Mouse (Mus musculus) right cerebral cortex, postnatal 10 days (tissue): Measurements from ENCODE around the gene Rcc2.
A peak's percentile ranks its signal among the peaks of the same experiment; 100 is the strongest.

Experiments used
- DNase-seq, 2 experiments: peaks; one replicate each; pipeline ENCODE4 v3.0.0; 2021; ENCODE audit warnings: low spot score in 2 of 2

The Rcc2 gene

DNA sequence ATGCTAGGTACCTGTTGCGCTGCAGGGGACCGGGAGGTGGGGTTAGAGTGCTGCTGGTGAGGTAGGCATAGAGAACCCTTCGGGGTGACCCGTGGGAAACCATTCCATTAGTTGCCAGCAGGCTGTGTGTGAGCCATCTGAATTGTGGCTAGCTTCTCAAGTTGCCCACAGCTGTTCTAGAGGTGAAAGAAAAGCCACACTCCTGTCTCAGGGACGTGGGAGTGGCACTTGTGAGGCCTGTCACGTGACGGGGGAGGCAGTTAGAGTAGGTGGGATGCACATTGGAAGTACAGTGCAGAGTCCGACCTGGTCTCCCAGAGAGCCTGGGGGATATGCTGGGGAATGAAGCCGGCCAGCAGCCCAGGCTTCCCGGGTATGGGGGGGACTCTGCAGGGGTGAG, 9.3 kb downstream of the Rcc2 start:
- DNase-seq = no peak

DNA sequence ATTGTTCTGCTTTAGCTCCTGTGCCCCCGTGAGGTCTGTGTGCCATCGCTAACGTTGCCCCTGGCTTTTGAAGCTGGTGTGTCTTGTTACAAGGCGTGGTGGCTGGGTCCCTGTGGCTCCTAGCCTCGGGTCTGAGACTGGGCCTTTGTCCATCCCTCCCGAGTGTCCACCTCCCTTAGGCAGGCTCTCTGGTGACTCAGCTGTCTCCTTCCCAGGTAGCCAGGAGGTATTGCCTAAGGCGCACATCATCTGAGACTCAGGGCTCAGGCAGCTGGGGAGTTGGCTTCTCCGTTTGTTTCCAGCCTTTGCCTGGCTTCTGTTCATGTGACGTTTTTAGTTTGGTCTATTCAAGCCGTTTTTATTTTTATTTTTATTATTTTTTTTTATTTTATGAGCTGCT, 10.4 kb downstream of the Rcc2 start:
- no peak for DNase-seq

DNA sequence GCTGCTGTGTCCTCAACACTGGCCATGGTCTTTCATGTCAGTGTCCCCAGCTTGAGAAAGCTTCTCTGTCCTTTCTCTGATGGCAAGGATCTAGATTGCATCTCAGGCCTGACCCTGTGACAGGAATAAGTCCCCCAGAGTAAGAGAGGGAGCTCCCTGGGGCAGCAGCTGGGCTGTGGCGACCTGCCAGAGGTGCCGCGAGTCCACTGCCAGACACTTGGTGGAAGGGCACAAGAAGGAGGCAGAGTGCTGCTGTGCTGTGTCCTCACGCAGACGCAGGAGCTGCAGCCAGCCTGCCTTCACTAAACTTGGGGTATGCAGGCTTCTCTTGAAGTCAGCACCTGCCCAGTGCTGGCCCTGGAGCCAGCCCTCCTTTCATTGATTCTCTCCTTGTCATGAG, 11.0 kb downstream of the Rcc2 start:
- DNase-seq = no peak

DNA sequence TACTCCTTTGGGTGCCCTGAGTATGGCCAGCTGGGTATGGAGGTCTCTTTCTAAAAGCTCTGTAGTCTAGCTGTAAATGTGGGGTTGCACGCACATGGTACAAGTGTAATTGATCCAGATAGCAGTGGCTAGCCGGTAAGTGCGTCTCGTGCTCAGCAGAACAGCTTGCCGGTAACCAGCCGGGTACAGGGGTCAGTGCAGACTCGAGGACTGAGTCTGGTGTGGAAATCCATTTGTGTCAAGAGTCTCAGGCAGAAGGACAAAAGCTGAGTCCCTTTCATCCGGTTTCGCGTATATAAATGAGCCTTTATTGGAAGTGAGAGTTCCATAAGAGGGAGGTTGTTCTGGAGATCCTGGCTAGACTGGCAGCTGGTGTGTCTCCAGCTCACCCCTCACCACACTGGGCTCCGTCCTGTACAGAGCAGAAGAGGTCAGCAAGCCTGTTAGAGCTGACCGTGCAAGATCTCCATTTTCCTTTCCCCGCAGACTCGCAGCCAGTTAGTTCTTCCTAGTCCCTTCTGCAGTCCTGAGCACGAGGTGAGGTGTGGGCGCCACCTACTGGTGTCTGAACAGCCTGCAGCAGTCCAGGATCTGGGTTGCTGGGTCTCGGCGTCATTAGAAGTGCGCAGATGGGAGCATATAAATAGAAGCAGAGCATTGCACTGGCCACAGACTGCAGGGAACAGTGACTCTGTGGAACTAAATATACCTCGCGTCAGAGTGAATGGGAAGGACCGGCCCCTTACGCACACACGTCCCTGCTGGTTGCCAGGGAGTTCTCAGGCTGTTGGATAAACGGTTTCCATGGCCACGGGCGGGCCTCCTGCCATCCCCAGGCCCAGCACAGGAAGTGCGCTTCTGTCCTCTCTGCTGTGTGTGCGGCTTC, 13.4 kb downstream of the Rcc2 start:
- peak; percentile 97 to 98 for DNase-seq

DNA sequence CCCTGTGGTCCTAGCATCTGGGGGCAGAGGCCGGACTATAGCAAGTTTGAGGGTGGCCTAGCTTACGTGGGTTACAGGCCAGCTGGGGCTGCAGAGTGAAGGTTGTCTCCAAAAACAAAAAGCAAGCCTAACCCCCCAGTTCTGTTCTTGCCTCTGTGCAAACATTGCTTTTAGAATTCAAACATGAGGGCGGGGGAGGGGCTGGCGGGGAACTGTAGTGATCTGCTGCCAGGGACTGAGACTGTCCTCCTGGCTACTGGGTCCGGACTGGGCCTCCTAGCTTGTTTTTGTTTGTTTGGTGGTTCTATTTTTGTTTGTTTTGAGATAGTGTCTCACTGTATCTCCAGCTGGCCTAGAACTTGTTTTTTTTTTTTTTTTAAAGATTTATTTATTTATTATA, 14.2 kb downstream of the Rcc2 start:
- DNase-seq = no peak

DNA sequence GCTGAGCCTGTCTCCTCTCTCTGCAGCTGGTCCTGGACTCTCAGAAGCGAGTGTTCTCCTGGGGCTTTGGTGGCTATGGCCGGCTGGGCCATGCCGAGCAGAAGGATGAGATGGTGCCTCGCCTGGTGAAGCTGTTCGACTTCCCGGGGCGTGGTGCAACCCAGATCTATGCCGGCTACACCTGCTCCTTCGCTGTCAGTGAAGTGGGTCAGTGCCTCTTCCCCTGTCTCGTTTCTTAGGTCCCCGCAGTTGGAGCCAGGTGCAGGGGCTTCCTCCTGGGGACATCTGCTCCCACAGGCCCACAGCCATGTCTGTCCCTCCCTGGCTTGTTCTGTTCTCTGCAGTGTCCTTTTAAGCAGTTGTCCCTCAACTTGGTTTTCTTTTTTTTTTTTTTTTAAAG, 16.7 kb downstream of the Rcc2 start:
- DNase-seq = no peak

DNA sequence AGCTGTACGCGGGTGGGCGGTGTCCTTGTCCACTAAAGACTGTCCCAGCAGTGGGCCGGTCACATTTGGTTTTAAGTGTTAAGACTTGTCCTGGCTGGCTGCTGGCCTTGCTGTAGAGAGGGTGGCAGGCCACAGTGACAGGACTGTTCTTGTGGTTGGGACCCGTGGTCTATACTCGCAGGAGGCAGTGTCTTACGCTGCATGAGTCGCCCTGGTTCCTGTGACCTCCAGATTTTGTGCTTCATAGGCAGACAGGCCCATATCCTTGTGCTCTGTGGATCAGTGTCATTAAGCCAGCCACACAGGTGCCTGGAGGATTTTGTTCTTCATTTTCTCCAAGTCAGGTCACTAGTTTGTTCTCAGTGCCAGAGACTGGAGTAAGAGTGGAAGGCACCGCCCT, 18.1 kb downstream of the Rcc2 start:
- no peak for DNase-seq

DNA sequence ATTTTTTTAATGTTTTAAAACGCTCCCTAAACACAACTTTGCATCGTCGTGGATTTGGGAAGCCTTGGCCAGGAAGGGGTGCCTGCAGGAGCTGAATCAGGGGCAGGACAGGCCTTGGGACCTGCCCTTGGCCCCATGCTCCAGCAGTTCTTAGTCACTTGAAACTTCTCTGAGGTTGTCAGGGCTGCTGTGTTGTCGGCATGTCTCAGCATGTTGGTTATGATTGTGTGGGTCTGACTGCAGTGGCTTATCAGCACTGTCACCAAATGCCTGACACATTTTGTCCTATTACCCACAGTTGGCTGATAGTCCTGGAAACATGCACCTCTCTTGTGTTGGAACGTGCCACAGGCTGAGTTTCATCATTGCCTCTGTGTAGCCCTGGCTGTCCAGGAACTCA, 19.8 kb downstream of the Rcc2 start:
- DNase-seq = no peak

DNA sequence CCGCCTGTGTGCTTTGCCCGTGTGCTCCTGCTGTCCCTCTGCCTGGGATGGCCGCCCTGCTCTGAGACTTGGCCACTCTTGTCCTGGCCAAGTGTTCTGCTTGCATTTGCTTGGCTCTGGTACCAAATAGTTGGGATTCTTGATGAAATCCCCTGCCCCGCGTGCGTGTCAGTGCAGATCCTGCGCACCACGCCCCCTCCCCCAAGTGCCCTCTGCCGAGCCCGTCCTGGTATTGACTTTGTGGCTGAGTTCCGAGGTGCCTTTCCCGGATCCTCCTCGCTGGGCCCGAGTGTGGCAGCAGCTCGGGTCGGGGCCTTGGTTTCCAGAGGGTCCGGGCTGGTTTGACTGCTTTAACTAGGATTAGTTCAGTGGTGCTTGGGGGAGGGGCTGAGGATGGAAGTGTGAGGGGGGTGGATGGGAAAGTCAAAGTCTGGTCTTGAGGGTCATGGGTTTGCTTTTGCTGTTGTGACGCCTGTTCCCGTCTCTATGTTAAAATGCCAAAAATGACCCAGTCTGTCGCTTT, 21.7 kb downstream of the Rcc2 start:
- no peak for DNase-seq

DNA sequence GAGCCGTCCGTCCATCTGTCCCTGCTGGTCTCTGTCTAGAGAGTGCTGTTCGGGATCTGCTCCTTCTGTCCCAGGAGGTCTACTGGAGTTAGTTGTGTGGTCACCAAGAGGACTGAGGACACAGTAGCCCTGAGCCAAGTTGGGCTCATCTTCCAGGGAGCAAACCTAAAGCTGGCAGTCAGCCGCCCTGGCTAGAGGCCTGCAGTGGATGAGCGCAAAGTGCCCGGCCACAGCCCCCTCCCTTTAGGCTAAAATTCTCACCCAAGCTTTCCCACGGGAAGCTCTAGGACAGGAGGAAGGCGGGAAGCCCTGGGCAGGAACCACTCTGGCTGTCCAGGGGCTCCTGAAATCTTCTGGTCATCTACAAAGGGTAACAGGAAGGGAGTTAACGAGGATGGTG, 22.4 kb downstream of the Rcc2 start:
- DNase-seq = no peak

DNA sequence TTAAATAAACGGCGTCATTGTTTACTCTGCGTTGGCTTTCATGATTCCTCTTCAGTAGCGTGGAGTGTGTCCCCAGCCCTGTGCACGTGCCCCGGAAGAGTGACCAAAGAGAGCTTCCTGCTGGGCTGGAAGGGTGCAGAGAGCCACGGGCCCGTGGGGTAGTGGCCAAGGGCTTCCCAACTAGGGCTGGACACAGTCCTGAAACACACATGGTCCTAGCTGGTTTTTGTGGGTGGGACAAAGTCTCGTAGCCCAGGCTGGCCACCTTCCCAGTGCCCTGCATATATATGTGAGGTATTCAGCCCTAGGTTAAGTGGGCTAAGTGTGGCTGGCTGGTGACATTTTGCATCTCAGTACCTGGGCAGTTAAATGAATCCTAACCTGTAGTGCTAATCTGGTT, 22.9 kb downstream of the Rcc2 start:
- no peak for DNase-seq

DNA sequence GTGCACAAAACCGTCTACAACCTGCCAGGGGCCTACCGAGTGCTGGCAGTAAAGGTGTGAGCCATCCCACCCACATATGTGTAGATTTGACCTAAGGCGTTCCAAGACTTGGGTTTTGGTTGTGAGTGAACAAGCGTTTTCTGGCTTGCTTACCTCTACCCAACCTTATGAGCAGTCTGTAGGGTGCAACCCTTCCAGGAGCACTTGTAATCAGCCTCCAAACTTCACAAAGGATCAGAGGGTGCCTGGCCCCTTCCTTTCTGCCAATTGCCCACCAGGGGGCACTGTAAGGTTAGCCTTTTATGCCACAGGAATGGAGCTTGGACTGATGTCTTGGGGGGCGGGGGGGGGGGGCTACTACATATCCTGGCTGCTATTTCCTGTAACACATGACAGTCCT, 23.5 kb downstream of the Rcc2 start:
- peak in 1 of 2 experiments; percentile 65 for DNase-seq

DNA sequence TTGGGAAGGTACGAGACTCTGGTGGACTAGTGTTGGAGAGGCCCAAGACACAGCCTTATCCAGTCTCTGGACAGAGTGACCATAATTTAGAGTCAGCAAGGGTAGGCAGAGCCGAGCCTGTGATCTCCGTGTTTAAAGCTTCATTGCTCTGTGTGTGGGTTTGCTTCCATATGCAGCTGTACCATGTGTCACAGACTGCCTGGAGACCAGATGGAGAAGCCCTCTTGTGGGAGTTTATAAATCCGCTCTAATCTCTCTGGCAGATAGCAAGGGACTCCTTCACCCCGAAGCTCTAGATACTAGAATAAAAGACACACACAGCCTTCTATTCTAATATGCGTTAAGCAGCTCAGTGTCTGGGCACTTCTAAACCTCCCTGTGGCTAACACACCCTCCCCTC, 24.4 kb downstream of the Rcc2 start:
- no peak for DNase-seq

DNA sequence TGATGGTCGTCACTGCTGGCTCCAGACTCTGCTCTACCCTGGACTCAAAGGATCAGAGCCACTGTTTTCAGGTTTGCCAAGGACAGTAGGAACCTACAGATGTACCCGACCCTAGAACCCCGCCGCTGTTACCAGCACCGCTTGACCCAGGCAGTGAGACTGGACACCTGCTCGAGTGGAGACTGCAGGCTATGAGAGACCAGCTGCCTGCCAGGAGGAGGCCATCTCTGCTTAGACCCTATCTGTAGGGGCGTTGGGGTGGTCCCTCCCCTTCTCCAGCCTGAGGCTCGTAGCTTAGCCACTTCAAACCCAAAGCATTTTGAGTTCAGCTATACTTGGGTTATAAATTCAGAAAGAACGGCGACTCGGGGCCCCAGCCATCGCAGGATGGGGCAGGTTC, 26.6 kb downstream of the Rcc2 start:
- no peak for DNase-seq

DNA sequence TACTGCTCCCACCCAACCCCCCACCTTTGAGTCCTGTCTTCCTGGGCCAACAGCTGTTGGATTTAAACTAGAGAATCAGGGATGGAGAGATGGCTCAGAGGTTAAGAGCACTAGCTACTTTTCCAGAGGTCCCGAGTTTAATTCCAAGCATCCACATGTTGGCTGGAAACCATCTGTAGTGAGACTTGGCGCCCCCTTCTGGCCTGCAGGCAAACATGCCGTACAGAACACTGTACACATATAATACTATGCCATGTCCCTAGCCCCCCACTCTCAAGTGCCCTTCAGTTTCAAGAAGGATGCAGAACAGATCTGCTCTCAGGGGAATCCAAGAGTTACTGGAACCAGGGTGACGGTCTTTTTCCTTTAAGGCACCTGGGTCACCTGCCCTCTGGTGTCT, 31.3 kb downstream of the Rcc2 start:
- DNase-seq = no peak

DNA sequence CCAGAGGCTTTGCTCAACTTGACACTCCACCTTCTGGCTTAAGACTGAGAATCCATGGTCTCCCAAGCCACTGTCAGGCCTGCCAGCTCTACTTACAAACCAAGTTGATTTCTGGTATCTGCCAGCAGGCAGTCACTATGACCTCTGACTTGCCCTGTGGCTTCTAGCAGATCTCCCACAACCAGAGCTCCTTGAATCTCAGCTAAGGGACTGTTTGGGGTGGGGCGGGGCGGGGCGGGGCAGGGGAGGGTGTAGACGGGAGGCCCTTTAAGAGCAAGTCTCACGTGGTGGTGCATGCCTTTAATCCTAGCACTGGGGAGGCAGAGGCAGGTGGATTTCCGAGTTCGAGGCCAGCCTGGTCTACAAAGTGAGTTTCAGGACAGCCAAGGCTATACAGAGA, 32.5 kb downstream of the Rcc2 start:
- DNase-seq = no peak

DNA sequence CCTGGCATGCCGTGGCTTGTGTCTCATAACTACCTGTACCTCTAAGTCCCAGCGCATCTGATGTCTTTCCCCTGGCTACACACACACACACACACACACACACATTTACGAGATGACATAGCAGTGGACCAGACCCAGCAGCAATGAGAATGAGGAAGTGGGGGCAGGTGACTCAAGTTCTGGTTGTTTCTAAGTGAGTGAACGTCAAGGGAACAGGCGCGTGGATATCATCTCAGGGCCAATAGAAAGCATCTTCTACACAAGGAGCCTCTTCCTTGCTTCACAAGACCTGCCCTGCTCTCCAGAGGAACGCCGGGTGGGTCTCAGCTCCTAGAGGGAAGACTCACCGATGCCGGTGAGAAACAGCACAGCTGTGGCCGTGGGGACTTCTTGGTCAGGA, 40.3 kb downstream of the Rcc2 start:
- no peak for DNase-seq

DNA sequence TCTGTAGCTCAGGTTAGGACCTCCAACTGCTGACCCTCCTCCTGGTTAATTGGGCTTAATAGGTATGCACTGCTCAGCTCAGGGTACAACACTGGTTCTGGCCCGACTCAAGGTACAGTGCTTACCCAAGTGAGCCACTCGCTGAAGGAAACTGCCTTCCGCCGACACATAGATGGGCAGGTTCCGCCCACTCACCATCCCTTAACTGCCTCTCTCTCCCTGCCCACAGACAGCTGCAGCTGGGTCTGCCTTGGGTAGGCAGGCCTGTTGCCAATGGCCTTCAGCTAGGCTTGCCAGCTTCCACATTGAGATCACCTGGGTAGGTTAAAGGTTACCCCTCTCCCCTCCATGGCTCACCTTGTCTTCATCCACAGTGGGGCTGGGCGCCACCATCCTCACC, 41.1 kb downstream of the Rcc2 start:
- DNase-seq = no peak

DNA sequence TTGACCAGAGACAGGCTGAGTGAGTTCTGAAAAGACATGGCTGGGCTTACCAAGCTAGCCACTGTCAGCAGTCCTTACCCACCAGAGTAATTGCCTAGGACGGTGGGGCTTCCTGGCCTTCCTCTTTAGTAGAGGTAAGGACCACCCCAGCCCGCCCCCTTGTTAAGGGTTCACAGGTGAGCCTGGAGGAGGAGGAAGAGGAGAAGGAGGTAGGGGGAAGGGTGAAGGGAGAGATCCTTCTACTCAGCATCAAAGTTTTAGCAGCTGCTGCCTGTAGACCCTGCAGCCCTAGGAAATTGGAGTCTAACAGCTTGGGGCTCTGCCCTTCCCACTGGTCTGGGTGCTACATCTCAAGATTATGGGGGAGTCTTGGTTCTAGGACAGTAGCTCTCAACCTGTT, 42.2 kb downstream of the Rcc2 start, which contains the start of gene Padi6:
Gene Padi6 (minus strand): TSS at position 101 of the 400 bp plus-strand sequence.
- DNase-seq = no peak

DNA sequence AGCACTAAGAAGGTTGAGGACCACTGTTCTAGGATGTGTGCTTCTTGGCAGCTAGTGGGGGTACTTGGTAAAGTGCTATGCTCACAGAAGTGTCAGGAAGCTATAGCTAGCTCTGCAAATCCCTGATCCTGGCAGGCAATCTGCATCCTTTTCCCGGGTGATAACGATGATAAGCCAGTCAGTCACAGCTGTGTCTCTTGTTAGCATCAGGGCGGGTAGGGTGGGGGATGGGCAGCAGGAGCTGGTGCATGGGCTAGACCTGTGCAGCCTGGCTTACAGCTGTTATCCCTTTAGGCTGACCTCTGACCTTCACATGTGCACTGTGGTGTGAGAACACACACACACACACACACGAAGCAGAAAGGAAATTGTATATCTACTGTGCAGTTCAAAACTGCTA, 42.7 kb downstream of the Rcc2 start:
- DNase-seq = no peak

DNA sequence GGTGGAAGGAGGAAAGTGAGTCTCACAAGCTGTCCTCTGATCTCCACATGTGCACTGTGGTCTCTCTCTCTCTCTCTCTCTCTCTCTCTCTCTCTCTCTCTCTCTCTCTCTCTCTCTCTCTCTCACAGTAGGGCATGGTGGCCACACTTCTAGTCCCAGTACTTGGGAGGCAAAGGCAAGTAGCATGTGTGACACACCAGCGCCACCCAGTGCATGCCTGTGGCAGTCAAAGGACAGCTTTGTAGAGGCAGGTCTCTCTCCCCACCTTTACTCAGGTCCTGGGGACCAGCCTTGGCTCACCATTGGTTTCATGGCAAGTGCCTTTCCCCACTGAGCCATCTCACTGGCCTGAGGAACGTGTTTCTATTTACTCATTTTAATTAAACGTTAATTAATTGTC, 44.3 kb downstream of the Rcc2 start:
- peak in 1 of 2 experiments; percentile 58 for DNase-seq

DNA sequence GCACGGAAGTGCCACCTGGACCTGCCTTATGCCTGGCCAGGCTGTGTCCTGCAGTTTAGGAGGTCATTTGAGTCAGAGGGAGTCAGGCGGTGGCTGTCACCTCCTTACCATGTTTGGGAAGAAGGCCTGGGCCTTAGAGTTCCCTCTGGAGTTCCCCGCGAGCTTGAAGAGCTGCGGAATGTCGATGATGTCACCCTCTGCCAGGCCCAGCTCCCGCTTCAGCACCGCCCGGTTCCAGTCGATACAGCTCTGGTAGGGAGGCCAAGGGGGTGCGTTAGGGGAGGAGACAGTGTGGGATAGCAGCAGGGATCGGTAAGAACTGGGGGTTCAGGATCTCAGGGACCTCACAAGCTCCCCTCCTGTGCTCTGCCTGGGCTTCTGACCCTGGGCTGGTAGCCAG, 47.6 kb downstream of the Rcc2 start:
- DNase-seq = no peak

DNA sequence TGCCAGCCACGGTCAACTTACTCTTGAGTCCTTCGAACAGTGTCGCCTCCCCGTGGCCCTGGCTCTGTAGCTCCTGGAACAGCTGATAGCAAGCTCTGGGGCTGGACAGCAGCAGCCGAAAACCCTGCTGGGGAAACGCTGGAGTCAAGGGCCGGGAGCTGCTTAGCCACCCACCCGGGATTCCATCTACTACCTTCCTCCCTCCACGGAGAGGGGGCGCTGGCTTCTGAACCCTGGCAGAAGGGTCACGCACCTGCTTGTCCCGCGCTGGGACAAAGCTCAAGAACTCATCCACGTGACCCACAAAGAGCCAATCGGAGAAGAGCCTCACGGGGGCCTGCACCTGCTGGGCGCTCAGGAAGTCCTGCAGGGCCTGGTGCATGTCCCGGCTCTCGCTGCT, 50.0 kb downstream of the Rcc2 start:
- DNase-seq = no peak

DNA sequence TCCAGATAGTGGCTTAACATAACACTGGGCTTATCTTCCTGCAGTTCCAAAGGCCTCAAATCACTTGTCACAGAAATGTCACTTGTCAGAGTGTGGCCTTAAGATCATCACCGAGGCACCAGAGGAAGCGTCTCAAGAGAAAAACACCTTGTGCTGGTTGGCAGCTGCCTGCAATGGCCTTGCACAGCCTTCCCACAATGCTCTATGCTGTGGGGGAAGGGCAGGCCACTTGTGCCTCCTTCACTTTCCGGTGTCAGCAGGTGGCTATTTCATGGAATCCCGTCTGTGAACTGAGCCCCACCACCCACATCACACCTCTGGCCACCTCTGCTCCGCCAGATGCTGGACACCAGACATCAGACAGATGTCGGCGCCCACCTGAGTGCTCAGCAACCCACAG, 53.0 kb downstream of the Rcc2 start:
- DNase-seq = no peak
